ENCODE assay signal across 21 mouse cellular contexts in the genomic region with DNA sequence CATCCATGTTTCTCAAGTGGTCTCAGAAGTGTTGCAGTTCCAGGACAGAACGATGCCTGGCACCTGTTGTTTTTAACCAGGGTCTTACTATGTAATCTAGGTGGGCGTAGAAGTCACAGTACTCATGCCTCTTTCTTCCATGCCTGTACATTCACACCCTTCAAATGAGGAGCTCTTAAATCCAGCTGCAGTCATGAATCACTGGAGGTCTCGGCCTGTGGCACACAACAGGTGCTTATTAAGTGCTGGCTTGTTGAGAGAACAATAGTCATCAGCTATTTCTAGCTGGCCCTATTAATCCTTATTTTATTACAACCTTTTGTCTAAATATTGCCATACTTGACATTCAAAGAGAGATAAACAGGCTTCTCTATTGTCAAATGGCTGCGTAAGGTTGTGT.
"Had no signal": no experiment of that assay in that cellular context is flagged by ENCODE, and none has a peak within 500 bp of the region (broad histone marks: within the 10 kb centered on the region; RNA-seq: fewer than 3 reads in every experiment).

No protein-coding gene starts in this region.

- H3K27ac ChIP-seq: lung, embryonic 15.5 days; macrophage; midbrain, embryonic 13.5 days; midbrain, embryonic 15.5 days; neural tube, embryonic 13.5 days; neural tube, embryonic 15.5 days had no signal

- DNase-seq: liver, postnatal 0 days; lung, adult 2 months; lung, postnatal 14 days; lung, postnatal 36 days; retina, postnatal 1 day; right cerebral cortex, adult 18-20 months; right cerebral cortex, postnatal 25 days; right cerebral cortex, postnatal 4 days; spleen, adult 18-20 months; thymus, adult 18-20 months; thymus, postnatal 14 days; thymus, postnatal 36 days had no signal

- H3K9me3 ChIP-seq: lung, embryonic 15.5 days; megakaryocyte, embryonic 14.5 days; midbrain, embryonic 13.5 days; midbrain, embryonic 15.5 days; neural tube, embryonic 13.5 days; neural tube, embryonic 15.5 days had no signal

- H3K4me3 ChIP-seq: lung, embryonic 15.5 days; megakaryocyte, embryonic 14.5 days; midbrain, embryonic 13.5 days; midbrain, embryonic 15.5 days; neural tube, embryonic 13.5 days; neural tube, embryonic 15.5 days had no signal

- H3K27me3 ChIP-seq: lung, embryonic 15.5 days; megakaryocyte, embryonic 14.5 days; midbrain, embryonic 13.5 days; midbrain, embryonic 15.5 days; neural tube, embryonic 13.5 days; neural tube, embryonic 15.5 days had no signal

- H3K9ac ChIP-seq: liver, postnatal 0 days; lung, embryonic 15.5 days; midbrain, embryonic 13.5 days; midbrain, embryonic 15.5 days; neural tube, embryonic 13.5 days; neural tube, embryonic 15.5 days had no signal

- H3K36me3 ChIP-seq: lung, embryonic 15.5 days; midbrain, embryonic 13.5 days; midbrain, embryonic 15.5 days; neural tube, embryonic 13.5 days; neural tube, embryonic 15.5 days had no signal

- ATAC-seq: liver, postnatal 0 days; lung, postnatal 0 days; midbrain, embryonic 13.5 days; midbrain, embryonic 15.5 days had no signal

- H3K4me2 ChIP-seq: lung, embryonic 15.5 days; midbrain, embryonic 11.5 days; midbrain, embryonic 13.5 days; midbrain, embryonic 15.5 days; neural tube, embryonic 13.5 days; neural tube, embryonic 15.5 days had no signal

- H3K4me1 ChIP-seq: lung, embryonic 15.5 days; megakaryocyte, embryonic 14.5 days; midbrain, embryonic 13.5 days; midbrain, embryonic 15.5 days had no signal
